Mouse (Mus musculus) left cerebral cortex, postnatal 25 days (tissue): Measurements from ENCODE around the gene Ankrd12. TPM values are rescaled to one million over a fixed set of nuclear protein-coding genes. Genes with fewer than 3 reads are reported as not detected.
"Not testable (repeated sequence)": the region's sequence is repeated elsewhere in the genome, so short reads cannot be mapped to it uniquely, and the experiment has no call there.

ENCODE experiments used
- DNase-seq, 2 experiments: peaks; one replicate each; pipeline ENCODE4 v3.0.0; 2022; ENCODE audit warnings: low spot score in 2 of 2, mixed read lengths in 1 of 2
- intact Hi-C: fragments of 180-260 bp; cut with DNase I; formaldehyde crosslinking; loops from one replicate; pipeline ENCODE4 v1.15.1; 2025
- total RNA-seq, 2 experiments: library from RNA; stranded (reverse); gene quantifications; 2 replicates each; pipeline ENCODE4 v1.2.3; 2021

Ankrd12 gene
- total RNA-seq, 2 experiments from 2014 or later: 168 to 176 TPM

DNA sequence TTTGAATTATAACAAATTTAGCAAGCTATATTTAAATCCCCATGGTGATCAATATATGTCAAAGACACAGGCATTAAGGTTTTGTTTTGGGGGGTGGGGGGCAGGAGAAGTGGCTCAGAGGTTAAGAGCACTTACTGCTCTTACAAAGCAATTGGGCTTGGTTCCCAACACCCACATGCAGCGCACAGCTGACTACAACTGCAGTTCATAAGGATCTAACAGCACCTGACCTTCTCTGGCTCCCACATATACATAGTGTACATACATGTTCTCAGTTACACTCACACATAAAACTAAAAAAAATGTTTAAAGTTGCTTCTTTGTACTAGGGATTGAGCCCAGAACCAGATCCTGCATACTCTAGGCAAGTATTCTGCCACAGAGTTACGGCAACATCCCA is 14.5 kb upstream of the Ankrd12 start:
- no peak for DNase-seq
- intact Hi-C loops: no loop called here

DNA sequence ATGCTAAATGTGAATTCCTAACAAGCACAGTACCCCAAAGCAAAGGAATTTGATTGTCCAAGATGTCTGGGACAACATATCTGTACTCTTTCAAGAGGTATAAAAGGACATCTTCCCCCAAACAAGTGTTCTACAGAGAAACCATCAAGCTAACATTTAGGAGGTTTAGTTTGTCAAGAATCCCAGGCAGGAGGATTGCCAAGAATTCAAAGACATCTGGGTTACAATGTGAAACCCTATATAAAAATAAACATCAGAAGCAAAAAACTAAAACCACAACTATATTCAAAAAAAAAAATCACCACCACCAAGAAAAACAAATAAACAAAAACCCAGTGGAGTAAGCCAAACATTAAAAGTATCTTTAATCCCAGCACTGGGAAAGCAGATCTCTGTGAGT is 13.4 kb upstream of the Ankrd12 start:
- intact Hi-C loops: no loop called here
- no peak for DNase-seq

DNA sequence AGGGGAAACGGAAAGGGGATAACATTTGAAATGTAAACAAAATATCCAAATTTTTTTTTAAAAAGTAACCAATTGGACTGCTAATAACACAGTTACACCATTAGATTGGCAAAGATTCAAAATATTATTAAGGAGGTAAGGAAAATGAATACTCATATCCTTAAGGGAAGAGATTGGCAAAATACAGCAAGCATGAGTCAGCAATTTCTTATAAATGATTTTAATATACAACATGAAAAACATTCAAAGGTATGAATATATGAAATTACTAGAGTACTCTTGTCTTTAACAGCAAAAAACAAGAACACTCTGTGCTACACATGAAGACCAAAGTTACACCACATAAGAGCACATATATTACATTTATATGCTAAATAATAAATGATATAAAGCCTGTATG is 8.1 kb upstream of the Ankrd12 start:
- no peak for DNase-seq
- intact Hi-C loops: no loop called here

DNA sequence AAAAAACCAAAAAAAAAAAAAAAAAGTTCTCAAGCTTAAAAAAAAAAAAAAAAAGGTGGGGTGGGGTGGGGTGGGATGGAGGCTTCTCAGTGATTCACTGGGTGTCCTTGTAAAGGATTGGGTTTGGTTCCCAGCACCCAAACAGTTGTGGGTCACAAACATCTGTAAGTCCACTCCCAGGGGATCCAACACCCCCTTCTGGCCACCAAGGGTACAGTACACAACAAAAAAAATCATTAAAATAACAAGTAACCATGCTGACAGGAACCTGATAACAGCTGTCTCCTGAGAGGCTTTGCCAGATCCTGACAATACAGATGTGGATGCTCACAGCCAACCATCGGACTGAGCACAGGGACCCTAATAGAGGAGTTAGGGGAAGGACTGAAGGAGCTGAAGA is 7.6 kb upstream of the Ankrd12 start:
- no peak for DNase-seq
- intact Hi-C loops: no loop called here

DNA sequence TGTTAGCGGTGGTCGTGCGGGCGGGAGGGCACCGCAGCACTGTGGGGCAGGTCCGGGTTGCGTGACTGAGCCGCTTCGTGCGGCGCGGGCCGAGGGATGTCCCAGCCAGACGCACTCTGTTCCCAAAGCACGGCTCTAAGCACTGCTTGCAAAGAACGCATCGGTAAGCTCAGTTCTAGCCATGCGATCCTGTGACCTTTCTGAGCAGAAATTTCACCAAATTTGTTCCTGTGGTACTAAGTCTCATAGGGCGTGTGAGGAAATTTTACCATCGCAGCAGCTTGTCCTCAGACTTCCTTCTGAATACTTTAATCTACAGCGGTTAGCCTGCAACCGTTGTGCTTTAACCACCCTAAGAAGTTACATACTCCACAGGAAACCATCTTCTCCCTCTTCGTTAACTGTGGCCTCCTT is 555 bp upstream of the Ankrd12 start:
- no peak for DNase-seq
- intact Hi-C loops: loop anchor here (1.0 kb wide), 1 partner anchor 24 kb away; the partner anchor contains the start of gene Ndufv2

DNA sequence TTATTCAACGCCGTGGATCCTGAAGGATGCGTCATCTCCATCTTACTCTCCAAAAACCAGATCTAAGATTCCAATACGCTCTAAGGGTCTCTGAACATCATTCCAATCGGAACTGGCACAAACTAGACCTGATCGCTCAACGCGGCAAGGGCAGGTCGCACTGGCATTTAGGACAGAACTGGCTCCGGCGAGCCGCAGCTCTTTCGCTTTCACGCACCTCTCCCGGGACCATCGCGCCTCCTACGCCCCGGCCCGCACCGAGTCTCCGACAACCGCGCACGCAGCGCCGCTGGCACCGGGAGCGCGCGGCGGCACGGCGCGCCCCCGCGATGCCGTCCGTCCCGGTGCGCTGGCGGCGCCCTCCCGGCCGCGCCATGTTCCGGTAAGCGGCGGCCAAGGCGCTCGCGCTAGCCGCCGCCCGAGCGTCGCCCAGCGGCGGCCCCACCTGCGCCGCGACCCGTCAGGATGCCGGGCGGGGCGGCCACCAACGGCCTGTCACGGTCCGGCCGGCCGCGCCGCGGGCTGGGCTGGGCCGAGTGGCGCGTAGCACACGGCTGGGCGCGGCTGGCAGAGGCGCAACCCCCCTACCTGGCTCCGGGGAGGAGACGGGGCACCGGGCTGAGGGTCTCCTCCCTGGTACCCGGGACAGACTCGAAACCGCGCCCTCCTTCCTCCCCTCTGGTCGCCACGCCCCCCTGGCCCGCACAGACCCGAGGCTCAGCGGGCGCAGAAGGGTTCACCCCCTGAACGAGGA is 538 bp downstream of the Ankrd12 start:
- intact Hi-C loops: no loop called here
- peak; percentile 49 to 62 for DNase-seq

DNA sequence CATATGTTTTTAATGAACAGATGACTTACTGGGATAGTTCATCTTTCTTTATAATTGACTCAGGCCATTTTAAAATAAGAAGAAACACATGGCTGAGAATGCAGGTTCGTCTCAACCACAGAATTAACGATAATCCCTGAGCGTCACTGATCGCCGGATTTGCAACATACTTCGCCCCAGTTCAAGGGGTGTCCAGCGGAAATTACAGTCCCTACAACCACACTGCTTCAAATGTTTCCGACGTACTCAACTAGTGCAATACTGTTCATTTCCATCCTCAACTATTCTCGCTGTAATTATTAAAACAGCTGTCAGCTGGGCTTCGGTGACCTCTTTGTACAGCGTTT is 1.1 kb downstream of the Ankrd12 start:
- intact Hi-C loops: no loop called here
- DNase-seq: peak in 1 of 2 experiments; percentile 14

DNA sequence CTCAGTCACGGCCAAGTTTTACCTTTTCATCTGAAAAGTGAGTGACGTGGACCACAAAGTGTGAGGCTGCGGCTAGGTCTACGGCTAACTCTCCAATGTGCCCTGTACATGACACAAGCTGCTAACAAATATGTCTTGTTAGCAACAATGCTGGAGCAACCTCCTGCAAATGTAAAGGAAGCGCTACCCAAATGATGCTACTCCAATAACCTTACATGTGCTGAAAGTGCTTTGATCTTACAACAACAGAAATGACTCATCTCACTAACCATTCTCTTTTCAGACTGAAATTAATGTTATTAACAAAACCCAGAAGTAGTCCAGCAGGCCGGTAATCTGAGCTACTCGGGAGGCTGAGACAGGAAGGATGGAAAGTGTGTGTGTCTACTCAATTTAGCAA is 2.9 kb downstream of the Ankrd12 start:
- intact Hi-C loops: no loop called here
- DNase-seq: no peak

DNA sequence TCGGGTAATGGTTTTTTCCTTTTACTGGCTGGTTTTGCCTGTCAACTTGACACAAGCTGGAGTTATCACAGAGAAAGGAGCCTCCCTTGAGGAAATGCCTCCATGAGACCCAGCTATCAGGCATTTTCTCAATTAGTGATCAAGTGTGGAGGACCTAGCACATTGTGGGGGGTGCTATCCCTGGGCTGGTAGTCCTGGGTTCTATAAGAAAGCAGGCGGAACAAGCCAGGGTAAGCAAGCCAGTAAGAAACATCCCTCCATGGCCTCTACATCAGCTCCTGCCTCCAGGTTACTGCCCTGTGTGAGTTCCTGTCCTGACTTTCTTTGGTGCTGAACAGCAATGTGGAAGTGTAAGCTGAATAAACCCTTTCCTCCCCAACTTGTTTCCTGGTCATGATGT is 7.9 kb downstream of the Ankrd12 start:
- DNase-seq, intact Hi-C loops: not testable (repeated sequence)

DNA sequence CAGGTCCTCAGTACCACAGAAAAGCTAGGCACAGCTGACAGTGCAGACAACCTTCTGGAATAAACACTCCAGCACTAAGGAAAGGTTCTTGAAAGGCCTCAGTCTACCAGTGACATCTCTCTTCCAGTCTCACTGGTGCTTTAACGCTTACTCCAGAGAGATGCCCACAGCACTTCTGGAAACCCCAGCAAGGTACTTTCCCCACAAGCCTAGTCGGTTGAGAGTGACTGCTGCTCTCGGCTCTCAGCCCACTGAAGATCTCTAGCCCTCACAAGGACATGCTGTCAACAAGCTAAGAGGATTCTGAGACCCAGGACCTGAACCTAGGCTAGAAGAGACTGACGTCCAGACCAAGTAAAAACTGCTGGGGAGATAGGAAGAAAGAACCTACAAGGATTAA is 11.8 kb downstream of the Ankrd12 start:
- no peak for DNase-seq
- intact Hi-C loops: no loop called here

DNA sequence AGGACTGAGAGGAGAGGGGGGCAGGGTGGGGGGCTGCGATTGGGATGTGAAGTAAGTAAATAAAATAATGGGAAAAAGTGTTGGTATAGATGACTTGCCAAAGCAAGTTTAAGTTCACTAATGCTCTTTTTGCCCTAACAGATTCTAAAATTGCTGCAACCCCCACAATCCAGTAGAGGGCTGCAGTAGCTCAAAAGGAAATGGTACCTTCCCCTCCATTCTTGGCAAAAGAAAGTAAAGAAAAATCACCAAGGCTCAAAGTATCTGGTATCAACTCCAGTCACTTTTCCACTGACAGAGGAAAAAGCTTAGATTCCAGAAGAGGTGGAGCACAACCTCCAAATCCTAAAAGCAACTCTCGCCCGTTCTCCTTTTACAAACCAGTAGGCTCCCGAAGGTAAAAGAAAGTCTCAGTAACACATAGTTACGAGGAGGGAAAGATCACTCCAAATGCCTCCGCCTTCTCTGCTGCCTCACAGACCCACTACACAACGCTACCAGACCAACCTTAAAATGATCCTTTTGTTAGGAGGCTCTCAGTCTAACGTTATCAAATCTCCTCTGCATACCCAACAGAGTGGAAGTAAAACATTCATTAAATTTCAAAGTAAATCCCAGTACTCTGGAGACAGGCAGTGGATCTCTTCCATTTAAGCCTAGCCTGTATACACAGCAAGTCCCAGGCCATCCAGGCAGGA is 15.5 kb downstream of the Ankrd12 start:
- no peak for DNase-seq
- intact Hi-C loops: no loop called here

DNA sequence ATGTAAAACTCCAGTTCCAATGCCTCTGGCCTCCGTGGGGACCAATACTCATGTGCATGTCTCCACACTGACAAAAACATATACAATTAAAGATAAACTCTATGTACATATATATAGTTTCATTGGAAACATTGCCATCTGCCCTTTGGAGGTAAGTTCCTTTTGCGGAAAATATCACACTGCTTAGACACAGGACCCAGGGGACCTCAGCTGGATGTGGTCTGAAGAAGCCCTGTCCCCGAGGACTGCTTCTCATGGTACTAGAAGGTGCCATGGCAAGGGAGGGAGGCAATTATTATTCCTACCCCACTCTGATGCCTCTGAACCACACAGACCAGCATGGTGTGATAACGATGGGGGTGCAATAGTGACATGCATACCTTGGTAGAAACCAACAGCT is 18.7 kb downstream of the Ankrd12 start:
- no peak for DNase-seq
- intact Hi-C loops: no loop called here

DNA sequence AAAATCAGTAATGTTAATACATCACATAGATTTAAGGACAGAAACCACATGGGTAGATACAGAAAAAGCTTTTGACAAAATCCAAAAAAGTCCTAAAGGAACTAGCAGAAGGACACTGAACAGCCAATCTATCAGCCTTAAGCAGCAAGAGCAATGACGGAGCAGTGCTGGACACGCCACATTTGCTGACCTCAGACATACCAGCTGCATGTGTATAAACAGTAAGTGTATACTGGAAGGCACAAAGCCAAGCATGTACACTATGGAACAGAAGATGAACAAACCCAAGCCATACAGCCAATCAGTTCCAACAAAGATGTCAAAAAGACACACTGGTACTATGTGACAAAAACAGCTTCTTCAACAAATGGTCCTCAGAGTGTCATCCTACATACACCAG is 19.7 kb downstream of the Ankrd12 start:
- DNase-seq: no peak
- intact Hi-C loops: no loop called here

DNA sequence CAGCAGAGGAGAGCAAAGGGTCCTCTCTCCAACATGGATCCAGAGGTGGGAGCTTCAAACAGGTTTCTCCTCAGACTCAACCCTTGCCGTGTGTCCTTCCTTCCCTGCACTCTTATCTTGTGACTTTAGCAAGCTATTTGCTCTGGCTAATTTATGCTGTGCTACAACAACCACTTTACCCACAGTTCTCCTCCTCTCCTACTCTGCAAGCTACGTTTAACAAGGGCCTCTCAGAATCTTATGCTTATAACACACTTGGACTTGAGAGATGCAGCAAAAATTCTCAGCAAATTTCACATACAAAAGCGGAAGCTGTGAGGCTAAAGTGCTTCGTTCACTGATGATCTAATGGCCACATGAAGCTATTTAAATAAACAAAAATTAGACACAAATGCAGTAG is 23.5 kb downstream of the Ankrd12 start:
- intact Hi-C loops: no loop called here
- no peak for DNase-seq

DNA sequence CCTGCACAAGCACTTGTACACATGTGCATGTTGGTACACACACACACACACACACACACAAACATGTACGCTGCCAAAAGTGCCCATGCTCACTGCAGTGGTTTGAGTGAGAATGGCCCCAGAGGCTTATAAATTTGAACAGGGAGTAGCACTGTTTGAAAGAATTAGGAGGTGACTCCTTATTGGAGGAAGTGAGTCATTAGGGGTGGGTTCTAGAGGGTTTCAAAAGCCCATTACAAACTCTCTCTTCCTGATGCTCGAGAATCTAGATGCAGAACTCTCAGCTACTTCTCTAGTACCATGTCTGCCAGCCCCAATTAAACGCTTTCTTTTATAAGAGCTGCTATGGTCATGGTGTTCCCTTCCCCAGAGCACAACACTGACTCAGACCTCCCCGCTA is 28.1 kb downstream of the Ankrd12 start:
- intact Hi-C loops: no loop called here
- DNase-seq: no peak

DNA sequence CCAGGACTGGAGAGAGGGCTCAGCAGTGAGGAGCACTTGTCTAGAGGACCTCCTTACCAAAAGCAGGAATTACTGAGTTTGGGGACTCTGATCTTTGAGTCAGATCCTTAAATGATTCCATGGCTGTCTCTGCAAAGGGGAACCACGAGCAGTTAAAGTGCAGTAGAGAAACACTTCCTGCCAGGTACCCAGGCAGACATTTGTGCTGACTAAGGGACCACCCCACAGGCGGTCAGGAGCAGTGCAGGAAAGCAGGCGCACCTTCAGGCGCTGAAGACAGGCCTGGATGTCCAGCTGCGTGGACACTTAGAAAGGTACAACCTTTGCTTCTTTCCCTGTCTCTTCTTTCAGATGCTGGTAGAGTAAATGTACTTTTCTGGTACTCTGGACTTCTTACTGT is 28.7 kb downstream of the Ankrd12 start:
- intact Hi-C loops: no loop called here

DNA sequence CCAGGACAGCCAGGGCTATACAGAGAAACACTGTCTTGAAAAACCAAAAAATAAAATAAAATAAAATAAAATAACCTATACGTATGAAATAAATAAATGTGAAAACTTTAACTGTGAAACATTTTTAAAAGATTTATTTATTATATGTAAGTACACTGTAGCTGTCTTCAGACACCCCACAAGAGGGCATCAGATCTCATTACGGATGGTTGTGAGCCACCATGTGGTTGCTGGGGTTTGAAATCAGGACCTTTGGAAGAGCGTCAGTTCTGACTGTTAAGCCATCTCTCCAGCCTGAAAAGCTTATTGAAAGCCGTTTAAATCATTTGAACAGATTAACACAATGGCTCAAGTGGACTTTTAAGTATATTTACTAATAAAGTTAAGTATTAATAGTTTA is 33.2 kb downstream of the Ankrd12 start:
- intact Hi-C loops, DNase-seq: not testable (repeated sequence)

More for the DNA sequence above, 28.7 kb downstream of the Ankrd12 start:
- DNase-seq: no peak

DNA sequence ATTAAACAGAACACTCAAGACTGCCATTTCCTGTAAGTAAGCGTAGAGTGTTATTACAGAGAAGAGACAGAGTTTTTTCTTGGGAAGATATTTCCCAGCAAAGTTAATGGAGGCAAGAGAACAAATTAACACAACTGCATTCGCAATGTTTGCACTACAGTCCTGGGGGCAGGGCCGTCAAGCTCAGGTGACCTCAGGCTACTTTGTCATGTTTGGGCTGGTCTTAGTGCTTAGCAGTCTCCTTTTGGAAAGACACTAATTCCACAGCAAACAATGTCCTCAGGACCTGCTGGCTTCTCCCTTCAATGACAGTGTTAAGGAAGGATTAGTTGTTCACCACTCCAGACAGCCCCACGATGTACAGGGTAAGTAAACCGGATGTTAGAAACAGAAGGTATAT is 35.9 kb downstream of the Ankrd12 start:
- DNase-seq: no peak

DNA sequence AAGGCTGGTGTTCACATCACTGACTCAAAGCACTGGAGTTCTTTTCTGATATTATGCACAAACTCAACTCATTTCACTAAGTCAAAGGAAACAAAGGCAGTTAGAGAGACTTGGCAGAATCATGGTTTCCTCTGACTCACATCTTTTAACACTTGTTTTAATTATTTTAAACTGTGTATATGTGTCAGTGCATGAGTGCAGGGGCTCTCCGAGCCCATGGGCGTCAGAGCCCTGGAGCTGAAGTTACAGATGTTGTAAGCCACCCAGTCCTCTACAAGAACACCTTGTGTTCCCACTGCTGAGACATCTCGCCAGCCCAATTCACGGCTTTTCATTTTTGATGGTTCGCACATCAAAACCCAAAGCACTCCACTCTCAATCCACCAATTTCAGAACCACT is 43.6 kb downstream of the Ankrd12 start:
- DNase-seq: peak in 1 of 2 experiments; percentile 45
- intact Hi-C loops: no loop called here

More for the DNA sequence above, 35.9 kb downstream of the Ankrd12 start:
- intact Hi-C loops: no loop called here

DNA sequence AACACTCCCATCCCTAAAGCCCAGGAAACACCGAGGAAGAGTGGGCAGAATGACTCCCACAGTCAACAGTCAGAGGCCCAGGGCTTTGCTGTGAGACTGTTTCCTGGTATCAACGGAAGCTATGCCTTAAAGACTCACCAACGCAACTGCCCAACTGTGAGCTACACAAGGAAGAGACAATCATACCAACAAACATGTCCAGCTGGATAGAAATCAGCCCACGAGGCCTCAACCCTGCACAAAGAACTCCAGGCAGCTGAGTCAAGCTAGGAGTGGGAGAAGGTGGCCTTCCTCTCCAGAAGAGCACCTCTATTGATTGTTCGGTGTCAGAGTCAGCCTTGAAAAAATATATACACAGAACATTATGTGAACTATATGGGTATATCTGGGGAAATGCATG is 44.9 kb downstream of the Ankrd12 start:
- peak in 1 of 2 experiments; percentile 10 for DNase-seq
- intact Hi-C loops: no loop called here

DNA sequence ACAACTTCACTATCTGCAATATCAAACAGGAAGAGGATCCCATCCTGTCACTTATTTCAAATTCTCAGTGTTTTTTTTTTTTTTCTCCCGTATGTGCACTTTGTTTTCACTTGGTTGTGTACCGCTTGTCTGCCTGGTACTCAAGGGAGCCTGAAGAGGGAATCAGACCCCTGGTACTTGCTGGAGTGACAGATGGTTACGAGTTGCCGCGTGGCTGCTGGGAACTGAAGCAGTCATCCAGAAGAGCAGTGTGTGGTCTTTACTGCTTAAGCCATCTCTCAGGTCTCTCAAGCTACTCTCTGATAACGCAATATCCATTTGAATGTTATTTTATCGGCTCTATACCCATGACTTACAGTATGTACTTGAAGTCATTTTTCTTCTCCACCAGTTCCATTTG is 52.7 kb downstream of the Ankrd12 start:
- intact Hi-C loops: no loop called here
- no peak for DNase-seq
